Mouse (Mus musculus): ENCODE measurements around the gene Fam20b.

Fam20b gene

GRCm38 (mm10) chr1:156730802-156731201 is 11.9 kb upstream of the Fam20b start:
- in situ Hi-C loops (cut with MboI, MseI): no loop called here

GRCm38 (mm10) chr1:156727234-156728108 is 8.6 kb upstream of the Fam20b start:
- in situ Hi-C loops (cut with MboI, MseI): no loop called here

- in situ Hi-C loops (cut with MboI, MseI): no loop called here
Measured at GRCm38 (mm10) chr1:156722089-156722488, 3.2 kb upstream of the Fam20b start.

GRCm38 (mm10) chr1:156720046-156720445 is 1.2 kb upstream of the Fam20b start:
- in situ Hi-C loops (cut with MboI, MseI): no loop called here

GRCm38 (mm10) chr1:156718286-156718949 is 468 bp downstream of the Fam20b start:
- in situ Hi-C loops (cut with MboI, MseI): no loop called here

GRCm38 (mm10) chr1:156717751-156718285 is 1.1 kb downstream of the Fam20b start:
- in situ Hi-C loops (cut with MboI, MseI): no loop called here

GRCm38 (mm10) chr1:156716681-156717080 is 2.2 kb downstream of the Fam20b start:
- in situ Hi-C loops (cut with MboI, MseI): no loop called here

- in situ Hi-C loops (cut with MboI, MseI): no loop called here
Measured at GRCm38 (mm10) chr1:156710472-156711098, 8.3 kb downstream of the Fam20b start.

GRCm38 (mm10) chr1:156708672-156709071 is 10.2 kb downstream of the Fam20b start:
- in situ Hi-C loops (cut with MboI, MseI): no loop called here

- in situ Hi-C loops (cut with MboI, MseI): no loop called here
Measured at GRCm38 (mm10) chr1:156705696-156706285, 13.1 kb downstream of the Fam20b start.

GRCm38 (mm10) chr1:156703444-156703843 is 15.4 kb downstream of the Fam20b start:
- in situ Hi-C loops (cut with MboI, MseI): no loop called here

GRCm38 (mm10) chr1:156702151-156702550 is 16.7 kb downstream of the Fam20b start:
- in situ Hi-C loops (cut with MboI, MseI): no loop called here

GRCm38 (mm10) chr1:156686025-156686661 is 32.7 kb downstream of the Fam20b start:
- in situ Hi-C loops (cut with MboI, MseI): no loop called here

GRCm38 (mm10) chr1:156679599-156679998 is 39.3 kb downstream of the Fam20b start:
- in situ Hi-C loops (cut with MboI, MseI): no loop called here

- in situ Hi-C loops (cut with MboI, MseI): no loop called here
Measured at GRCm38 (mm10) chr1:156677230-156677629, 41.7 kb downstream of the Fam20b start.

GRCm38 (mm10) chr1:156676596-156676995 is 42.3 kb downstream of the Fam20b start:
- in situ Hi-C loops (cut with MboI, MseI): no loop called here

GRCm38 (mm10) chr1:156676171-156676570 is 42.7 kb downstream of the Fam20b start:
- in situ Hi-C loops (cut with MboI, MseI): no loop called here

- in situ Hi-C loops (cut with MboI, MseI): loop anchor here (5.0 kb wide), 1 partner anchor 42 kb away; no protein-coding TSS in a partner anchor
Measured at GRCm38 (mm10) chr1:156674195-156675000, 44.5 kb downstream of the Fam20b start, which contains the start of gene Tor3a. Gene Tor3a, minus strand, starts transcription at chr1:156674356.

GRCm38 (mm10) chr1:156673476-156674194 is 45.3 kb downstream of the Fam20b start:
- in situ Hi-C loops (cut with MboI, MseI): loop anchor here (5.0 kb wide), 1 partner anchor 41 kb away; no protein-coding TSS in a partner anchor
